In genomic region chr7:31115182-31115581, GRCm38 (mm10) we compare ENCODE assay signal across 8 mouse cellular contexts. TPM values are rescaled to one million over a fixed set of nuclear protein-coding genes. Genes with fewer than 3 reads are reported as not detected.
DNase-seq lines count a peak whose midpoint lies in the region; ATAC-seq and TF ChIP-seq lines count a peak whose summit lies in the region.

TSS of gene Hpn (minus strand) at chr7:31115290.

- WGBS in liver, adult 2 months = 16% methylated on average over 12 of the region's 15 CpGs

- peak within 1 kb of the TSS; percentile 68 for H3K4me3 ChIP-seq in liver, adult 2 months (ENCODE audit: insufficient read depth, low read depth, low read length)

- peaks cover 18% of the 10 kb centered on the region for H3K4me1 ChIP-seq in liver, adult 2 months (ENCODE audit: control insufficient read depth, insufficient read depth, low read length)

- TF ChIP-seq POLR2A in liver, adult 2 months (IDR thresholded peaks at IDR 0.05; ENCODE audit: extremely low read depth, insufficient read depth, low read length) = peak; percentile 88

- H3K79me2 ChIP-seq in liver, adult 2 months (ENCODE audit: control insufficient read depth, insufficient read depth, low read length) = peaks cover 19% of the 10 kb centered on the region

- no peak for ATAC-seq in granulocyte monocyte progenitor cell, adult 5-6 weeks (replicated peaks; ENCODE audit: poor library complexity, severe bottlenecking)

- H3K27me3 ChIP-seq in liver, adult 2 months (ENCODE audit: control insufficient read depth, insufficient read depth, low read length) = no peaks in the 10 kb centered on the region

- peak within 1 kb of the TSS; percentile 100 for H3K27ac ChIP-seq in liver, adult 2 months (replicated peaks; ENCODE audit: insufficient read depth, low read depth, low read length)

- TF ChIP-seq CTCF in liver, adult 2 months (IDR thresholded peaks at IDR 0.05; ENCODE audit: low read depth, low read length) = no peak

- H3K36me3 ChIP-seq in liver, adult 2 months (ENCODE audit: control insufficient read depth, insufficient read depth, low read length) = 0 out of 2 replicates have a peak, but pooled peaks cover 2% of the 10 kb centered on the region

- DNase-seq in adrenal gland, postnatal 14 days = no peak
- no peak for DNase-seq in adrenal gland, postnatal 25 days
- peak; percentile 51 for DNase-seq in testis, postnatal 10 days (ENCODE audit: low spot score)
- DNase-seq in testis, postnatal 14 days (ENCODE audit: low spot score) = no peak
- DNase-seq in liver, adult 2 months (ENCODE audit: extremely low read depth, low read depth, low spot score) = peak; percentile 90
- DNase-seq in frontal cortex, postnatal 25 days (ENCODE audit: low spot score in 2 of 2) = no peak
- DNase-seq in layer of hippocampus, postnatal 25 days (ENCODE audit: extremely low spot score in 1 of 2, low spot score in 1 of 2) = no peak

- peak within 1 kb of the TSS; percentile 93 for H3K9ac ChIP-seq in liver, adult 2 months (ENCODE audit: low read depth, low read length)

RNA-seq across cellular contexts. Expression of gene Hpn, which starts in this region (rescaled TPM):
- total RNA-seq in adrenal gland, postnatal 14 days (2021) = 3.8 and 41.6 TPM in 2 replicates
- 1.4 and 4.5 TPM in 2 replicates for total RNA-seq in adrenal gland, postnatal 25 days (2021)
- 282 and 327 TPM in 2 replicates for total RNA-seq in liver, adult 2 months (2014; rRNA removed)
- polyA plus RNA-seq in liver, adult 2 months (2012; rRNA removed) = 883 and 920 TPM in 2 replicates
- total RNA-seq in granulocyte monocyte progenitor cell, adult 5-6 weeks (2014; fragmentation: Nextera tagmentation) = 11.1 TPM in 1 of 2 replicates, not detected in the other
- total RNA-seq in granulocyte monocyte progenitor cell, adult 5-6 weeks (2017) = not detected in 2 replicates
- 1 to 10 TPM; 2.3 to 4.2 TPM for total RNA-seq in layer of hippocampus, postnatal 25 days (2021)

Comparison
In these comparisons a context has a peak if more than half of its experiments do, and no peak if none do; other contexts are left out.
1. DNase-seq: peak in testis, postnatal 10 days (single experiment) and liver, adult 2 months (single experiment); none in adrenal gland, postnatal 14 days (single experiment), adrenal gland, postnatal 25 days (single experiment), testis, postnatal 14 days (single experiment), frontal cortex, postnatal 25 days (0 of 2) and layer of hippocampus, postnatal 25 days (0 of 2).